Mouse (Mus musculus) mesoderm, embryonic 11.5 days (tissue): ENCODE results near the gene Gabrr2.

Experiments used
- DNase-seq: peaks from one replicate; pipeline ENCODE4 v3.0.0-alpha.2; 2012; ENCODE audit warnings: low read depth, low spot score

The Gabrr2 gene

DNA sequence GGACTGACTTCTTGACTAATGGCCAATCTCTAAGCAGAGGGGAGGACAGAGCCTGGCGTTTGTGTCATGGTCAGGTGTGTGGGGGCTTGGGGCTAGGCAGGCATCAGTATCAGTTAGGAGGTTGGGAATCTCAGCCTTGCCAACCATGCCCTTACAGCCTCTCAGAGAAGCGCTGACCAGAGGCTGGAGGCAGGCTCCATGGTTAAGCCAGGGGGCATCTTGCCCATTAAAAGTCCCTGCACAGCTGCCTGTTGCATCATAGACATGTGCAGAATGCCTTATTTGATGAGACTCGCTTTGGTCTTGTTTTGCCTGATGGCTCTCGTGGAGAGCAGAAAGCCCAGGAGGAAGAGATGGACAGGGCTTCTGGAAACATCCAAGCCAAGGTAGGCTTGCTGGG lies at the start of gene Gabrr2:
TSS of gene Gabrr2 (plus strand) at position 19 of the 400 bp plus-strand sequence.
- no peak for DNase-seq

DNA sequence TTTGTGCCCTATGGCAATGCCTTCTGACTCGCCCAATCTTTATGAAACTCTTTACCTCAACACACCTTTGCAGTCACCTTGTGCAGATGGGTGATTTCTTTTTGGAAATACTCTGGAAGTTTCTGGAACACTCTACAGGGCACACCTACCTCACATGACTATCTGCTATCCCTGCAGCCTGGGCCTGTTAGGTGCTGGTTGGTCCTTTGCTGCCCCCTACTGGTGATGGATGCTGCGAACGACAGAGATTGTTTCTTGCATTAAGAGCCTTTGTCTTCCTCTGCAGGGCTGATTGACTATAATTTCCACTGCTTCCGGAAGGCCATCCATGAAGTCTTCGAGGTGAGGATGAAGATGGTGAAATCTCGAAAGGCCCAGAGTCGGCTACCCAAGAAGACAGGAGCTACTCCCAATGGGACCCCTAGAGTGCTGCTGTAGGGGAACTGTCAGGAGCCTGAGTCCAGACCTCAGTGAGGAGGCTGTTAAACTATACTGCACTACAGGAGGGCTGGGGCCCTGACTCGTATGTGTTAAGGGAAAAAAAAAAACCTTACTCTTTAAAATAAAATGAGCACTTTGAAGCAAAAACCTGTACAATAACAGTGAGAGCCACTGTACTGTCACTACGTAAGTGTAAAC lies 44.3 kb upstream of the Gabrr2 start:
- DNase-seq: peak; percentile 87

DNA sequence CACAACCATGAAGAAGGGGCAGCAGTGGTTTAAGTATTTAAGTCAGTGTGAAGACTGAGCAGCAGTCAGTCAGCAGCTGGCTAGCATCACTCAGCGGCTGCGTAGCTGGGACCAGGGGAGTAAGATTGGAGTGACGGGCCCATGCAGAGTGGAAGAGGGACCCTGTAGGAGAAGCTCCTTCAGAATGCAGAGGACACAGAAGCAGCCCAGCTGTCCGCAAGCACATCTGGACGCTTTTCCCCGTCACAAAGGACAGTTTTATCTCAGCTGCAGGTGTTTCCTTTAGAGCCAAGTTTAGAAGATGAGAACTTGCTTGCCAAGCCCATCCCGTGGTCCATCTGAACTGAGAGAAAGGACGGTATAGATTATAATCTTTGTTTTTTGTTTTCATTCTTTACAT lies 38.4 kb upstream of the Gabrr2 start:
- DNase-seq: no peak

DNA sequence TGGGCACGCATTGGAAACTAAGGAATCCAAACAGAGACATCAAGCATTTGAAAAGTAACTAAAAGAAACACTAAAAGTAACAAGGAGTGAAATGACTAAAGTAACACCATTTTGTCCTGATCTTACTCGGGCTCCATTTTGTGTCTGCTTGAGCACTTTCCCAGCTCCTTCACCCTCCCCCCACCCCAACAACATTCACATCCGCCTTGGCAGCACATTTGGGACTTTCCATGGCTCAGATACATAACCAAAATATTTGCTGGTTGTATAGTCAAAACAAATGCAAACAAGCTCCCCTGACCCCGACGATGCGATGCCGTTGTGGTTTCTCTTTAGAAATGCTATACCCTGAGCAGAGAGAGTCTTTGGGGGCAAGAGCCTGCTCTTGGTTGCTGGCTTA lies 33.7 kb upstream of the Gabrr2 start:
- DNase-seq: no peak

DNA sequence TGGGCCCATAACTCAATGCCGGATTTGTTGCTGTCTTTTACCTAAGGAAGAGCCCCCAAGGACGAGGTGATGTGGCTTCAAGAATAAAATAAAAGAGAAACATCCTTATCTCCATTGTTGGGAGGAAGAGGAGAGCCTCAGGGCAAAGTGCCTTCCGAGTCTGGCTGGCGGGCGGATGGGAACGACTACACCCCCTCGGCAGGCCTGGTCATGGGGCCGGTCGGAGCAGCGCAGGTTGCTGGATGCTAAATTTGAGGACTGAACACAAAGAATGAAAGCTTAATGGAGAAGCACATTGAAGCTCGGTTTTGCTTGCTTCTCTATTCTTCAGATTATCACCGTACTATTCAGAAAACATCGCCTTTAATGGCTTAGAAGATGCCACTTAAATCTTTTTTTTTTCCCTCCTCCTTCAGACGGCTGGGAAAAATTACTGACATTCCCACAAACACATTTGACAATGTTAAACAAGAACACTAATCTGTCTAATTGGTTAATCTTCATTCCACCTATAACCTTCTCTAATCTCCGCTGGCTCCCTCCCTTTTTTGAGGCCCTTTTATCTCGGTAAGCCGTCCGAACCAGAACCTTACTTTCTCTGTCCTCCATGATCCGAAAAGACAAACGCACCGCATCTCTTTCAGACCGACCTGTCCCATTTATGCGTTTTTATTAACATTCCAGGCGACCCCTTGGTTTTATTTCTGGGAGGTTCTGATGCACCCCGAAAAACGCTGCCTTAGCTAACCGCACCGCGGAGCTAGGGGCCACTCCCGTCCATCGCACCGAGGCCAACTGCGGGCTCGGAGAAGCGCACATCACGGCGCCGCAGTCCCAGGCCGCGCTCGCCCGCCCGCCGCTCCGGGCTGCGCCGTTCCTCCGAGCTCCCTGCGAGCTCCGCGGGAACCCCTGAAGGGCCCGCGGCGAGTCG lies 32.3 kb upstream of the Gabrr2 start:
- DNase-seq: peak; percentile 49

DNA sequence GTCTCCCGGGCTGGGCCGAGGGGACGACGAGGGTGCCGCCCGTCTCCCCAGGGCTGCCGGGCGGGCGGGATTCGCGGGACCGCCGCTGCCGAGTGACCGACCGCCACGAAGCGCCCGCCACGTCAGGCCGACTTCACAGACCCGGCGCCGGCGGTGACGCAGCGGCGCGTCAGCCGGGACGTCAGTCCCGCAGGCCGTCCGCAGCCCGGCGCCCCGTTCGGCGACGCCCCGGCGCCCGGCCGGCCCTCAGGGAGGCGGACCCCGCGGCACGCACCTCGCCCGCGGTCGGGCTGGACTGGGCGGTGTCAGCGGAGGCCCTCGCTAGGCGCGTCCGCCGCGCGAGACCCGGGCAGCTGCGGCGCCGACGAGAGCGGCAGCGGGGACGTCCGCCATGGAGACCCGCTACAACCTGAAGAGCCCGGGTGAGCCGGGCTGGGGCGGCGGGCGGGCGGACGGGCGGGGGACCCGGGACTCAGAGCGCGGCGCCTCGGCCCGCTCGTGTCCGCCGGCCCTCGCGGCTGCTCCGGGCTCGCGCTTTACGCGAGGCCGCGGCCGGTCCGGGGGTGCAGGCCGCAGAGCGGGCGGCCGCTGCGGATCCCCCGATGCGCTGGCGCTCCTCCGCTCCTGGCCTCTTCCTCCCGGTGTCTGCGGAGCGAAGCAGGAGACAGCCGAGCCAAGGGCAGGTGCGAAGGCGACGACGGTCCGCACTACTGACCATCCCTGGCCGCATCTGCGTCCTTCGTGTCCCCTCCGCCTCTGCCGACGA lies 31.4 kb upstream of the Gabrr2 start, which contains the start of gene Ube2j1:
TSS of gene Ube2j1 (plus strand) at position 222 of the 766 bp plus-strand sequence.
- peak; percentile 91 for DNase-seq

- DNase-seq: no peak
Observed at GRCm38 (mm10) chr4:33032045-33032444, 30.8 kb upstream of the Gabrr2 start.

DNA sequence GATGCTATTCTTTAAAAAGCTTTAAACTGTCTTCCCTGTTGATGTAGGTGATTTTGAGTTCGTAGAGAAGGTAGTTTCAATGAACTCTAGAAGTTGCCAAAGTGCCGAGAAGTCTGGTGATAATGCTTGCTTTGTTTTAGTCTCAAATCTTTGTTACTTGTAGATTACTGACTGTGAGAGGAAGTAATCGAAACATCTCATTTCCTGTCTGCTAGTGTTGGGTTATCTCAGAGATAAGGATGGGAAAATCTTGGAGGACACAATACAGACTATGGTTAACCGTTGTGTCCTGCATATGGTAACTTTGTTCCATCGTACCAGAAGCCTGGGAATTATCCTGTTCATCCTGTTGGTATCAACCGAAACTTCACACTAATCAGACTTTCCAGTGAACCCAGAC lies 29.3 kb upstream of the Gabrr2 start:
- DNase-seq: no peak

- no peak for DNase-seq
Observed at GRCm38 (mm10) chr4:33039826-33040225, 23.0 kb upstream of the Gabrr2 start.

- no peak for DNase-seq
Observed at GRCm38 (mm10) chr4:33049601-33050000, 13.2 kb upstream of the Gabrr2 start.

GRCm38 (mm10) chr4:33052055-33052454 lies 10.7 kb upstream of the Gabrr2 start:
- no peak for DNase-seq

DNA sequence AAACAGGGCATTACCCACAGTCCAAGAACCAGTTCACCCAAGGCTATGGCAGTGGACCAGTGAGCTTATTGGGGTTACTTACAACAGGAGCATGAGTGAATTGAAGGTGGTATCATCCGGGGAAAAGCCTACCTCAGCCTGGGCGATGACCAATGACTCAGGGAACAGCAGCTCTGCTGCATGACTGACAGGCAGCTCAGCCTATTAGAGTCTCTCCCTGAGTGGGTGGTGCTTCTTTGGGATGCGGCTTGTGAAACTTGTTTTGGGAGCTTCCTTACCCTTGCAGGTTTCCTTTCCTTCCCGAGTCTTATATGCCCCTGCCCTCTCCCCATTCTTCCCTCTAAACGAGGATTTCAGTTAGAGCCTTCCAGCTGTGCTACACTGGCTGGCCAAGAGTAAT lies 10.1 kb upstream of the Gabrr2 start:
- no peak for DNase-seq

DNA sequence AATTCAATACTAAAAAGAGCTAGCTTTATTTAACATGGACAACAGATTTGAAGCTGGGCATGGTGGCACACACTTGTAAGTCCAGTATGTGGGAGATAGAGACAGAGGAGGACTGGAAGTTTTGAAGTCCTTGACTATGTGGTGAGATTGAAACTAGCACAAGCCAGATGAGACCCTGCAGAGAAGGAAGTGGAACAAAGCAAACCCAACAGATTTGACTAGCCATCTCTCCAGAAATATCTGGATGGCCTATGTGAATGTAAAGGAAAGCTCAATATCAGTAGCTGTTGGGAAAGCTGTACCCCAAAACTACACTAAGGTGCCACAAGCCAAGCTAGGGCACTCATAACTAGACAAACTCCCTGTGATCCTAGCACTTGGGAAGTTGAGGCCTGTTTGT lies 8.4 kb upstream of the Gabrr2 start:
- no peak for DNase-seq

- DNase-seq: no peak
Observed at GRCm38 (mm10) chr4:33056317-33056716, 6.5 kb upstream of the Gabrr2 start.

GRCm38 (mm10) chr4:33057890-33058687 lies 4.7 kb upstream of the Gabrr2 start:
- no peak for DNase-seq

DNA sequence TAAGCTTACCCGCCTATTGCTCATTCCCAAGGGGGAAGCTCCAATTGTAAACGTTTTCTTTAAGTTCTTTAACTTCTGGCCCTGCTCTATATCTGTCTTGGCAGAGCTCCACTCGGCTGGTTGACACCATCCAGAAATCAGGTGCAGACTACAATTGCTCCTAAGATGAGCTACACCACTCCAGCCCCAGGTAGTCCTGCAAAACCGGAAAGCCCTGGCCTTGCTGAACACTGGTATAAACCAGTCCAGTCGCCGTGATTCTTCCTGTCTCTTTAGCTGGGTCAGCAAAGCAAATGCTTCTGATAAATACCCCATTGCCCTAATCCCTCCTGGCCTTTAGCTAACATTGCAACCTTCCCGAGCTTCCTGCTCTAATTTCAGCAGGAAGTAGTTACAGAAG lies 1.6 kb upstream of the Gabrr2 start:
- no peak for DNase-seq

GRCm38 (mm10) chr4:33064986-33065385 lies 2.2 kb downstream of the Gabrr2 start:
- DNase-seq: no peak

DNA sequence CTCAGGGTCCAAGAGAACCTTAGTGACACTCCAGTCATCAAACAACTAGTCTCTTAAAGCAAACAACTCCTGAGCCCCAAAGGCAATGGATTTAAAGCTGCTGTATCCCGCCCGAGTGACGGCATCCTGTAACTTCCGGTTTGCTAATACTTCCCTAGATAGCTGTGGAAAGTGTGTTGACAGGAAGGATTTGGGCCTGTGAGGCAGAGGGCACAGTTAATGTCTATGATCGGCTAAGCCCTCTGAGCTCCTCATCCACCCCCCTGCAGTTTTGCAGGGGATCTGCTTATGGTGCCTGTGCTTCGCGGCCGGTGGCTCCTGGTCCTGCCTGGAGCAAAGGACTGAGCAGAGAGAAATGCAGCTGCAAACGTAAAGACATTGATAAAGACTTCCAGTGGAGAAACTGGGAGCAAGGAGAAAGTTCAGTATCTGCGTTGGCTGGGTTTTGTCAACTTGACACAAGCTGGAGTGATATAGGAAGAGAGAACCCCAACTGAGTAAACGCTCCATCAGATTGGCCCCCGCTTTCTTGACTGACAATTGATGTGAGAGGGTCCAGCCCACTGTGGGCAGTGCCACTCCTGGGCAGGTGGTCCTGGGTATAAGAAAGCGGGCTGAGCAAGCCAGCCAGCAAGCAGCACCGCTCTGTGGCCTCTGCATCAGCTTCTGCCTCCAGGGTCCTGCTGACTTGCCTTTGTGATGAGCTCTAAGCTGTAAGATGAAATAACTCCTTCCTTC lies 3.6 kb downstream of the Gabrr2 start:
- no peak for DNase-seq

- DNase-seq: no peak
Observed at GRCm38 (mm10) chr4:33067331-33067730, 4.5 kb downstream of the Gabrr2 start.

- DNase-seq: no peak
Observed at GRCm38 (mm10) chr4:33067826-33068225, 5.0 kb downstream of the Gabrr2 start.

GRCm38 (mm10) chr4:33068894-33069293 lies 6.1 kb downstream of the Gabrr2 start:
- DNase-seq: no peak
